Mouse (Mus musculus) thymus, adult 2 months (tissue): ENCODE measurements around the gene D430041D05Rik.

Experiments
- CTCF ChIP-seq: fragments of 200-500 bp; IDR thresholded peaks from 2 replicates; pipeline ENCODE4 v1.5.1; 2012; ENCODE audit warnings: mild to moderate bottlenecking, control low read depth, low read length, moderate library complexity, borderline replicate concordance; ENCODE audit not compliant: control insufficient read depth, poor library complexity, insufficient read depth; ENCODE audit errors: extremely low read depth
- POLR2A ChIP-seq: fragments of 200-500 bp; IDR thresholded peaks from 2 replicates; pipeline ENCODE4 v1.6.1; 2012; ENCODE audit warnings: mild to moderate bottlenecking, low read length, control low read depth, moderate library complexity; ENCODE audit not compliant: control insufficient read depth, poor library complexity, insufficient read depth; ENCODE audit errors: extremely low read depth

- no peak for TF ChIP-seq POLR2A
- TF ChIP-seq CTCF: no peak
Observed at GRCm38 (mm10) chr2:104153876-104154275, 256.9 kb downstream of the D430041D05Rik start.
